ENCODE assay signal across 10 mouse cellular contexts in the genomic region with DNA sequence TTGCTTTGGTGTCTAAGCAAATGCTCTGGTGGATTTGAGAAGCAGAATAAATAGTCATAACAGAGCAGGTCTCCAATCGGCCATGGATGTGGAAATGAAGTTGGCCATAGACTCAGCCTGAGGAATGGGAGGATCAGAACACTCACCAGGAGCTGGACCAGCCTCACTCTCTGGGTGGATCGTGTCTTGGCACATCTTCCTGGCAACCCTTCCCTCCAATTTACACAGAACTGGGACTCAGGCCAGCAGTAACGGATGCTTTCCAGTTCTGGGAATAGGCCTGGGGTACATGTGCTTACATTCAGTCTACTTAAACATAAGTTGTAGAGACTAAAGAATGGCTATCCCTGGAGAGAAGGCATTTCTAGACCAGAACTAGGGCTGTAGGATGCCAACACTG.
DNase-seq lines count a peak whose midpoint lies in the region; ATAC-seq and TF ChIP-seq lines count a peak whose summit lies in the region.
"Had no signal": no experiment of that assay in that cellular context is flagged by ENCODE, and none has a peak within 500 bp of the region (broad histone marks: within the 10 kb centered on the region; RNA-seq: fewer than 3 reads in every experiment).

No protein-coding gene starts in this region.

- H3K27ac ChIP-seq in gastrocnemius, adult 2 months = peak overlapping the region; percentile 62
- no peak overlapping the region for H3K27ac ChIP-seq in midbrain, embryonic 14.5 days (replicated peaks; ENCODE audit: low read depth, low read length)
- no peak overlapping the region for H3K27ac ChIP-seq in midbrain, embryonic 16.5 days (ENCODE audit: low read length)
- H3K27ac ChIP-seq: embryonic facial prominence, embryonic 12.5 days; heart, embryonic 15.5 days had no signal

- H3K4me3 ChIP-seq in gastrocnemius, adult 2 months = no peak overlapping the region
- H3K4me3 ChIP-seq in midbrain, embryonic 14.5 days (replicated peaks; ENCODE audit: low read depth, low read length) = no peak overlapping the region
- H3K4me3 ChIP-seq in midbrain, embryonic 16.5 days (ENCODE audit: low read depth, low read length) = no peak overlapping the region
- H3K4me3 ChIP-seq: embryonic facial prominence, embryonic 12.5 days; heart, embryonic 15.5 days had no signal

- TF ChIP-seq CTCF in gastrocnemius, adult 2 months (IDR thresholded peaks at IDR 0.05) = no peak

- WGBS in midbrain, embryonic 14.5 days = 80% methylated on average over 3 of the region's 3 CpGs
- 74% methylated on average over 3 of the region's 3 CpGs for WGBS in midbrain, embryonic 16.5 days

- no peak for ATAC-seq in midbrain, embryonic 14.5 days (ENCODE audit: low FRiP score, low TSS enrichment)
- no peak for ATAC-seq in midbrain, embryonic 16.5 days

- DNase-seq in gastrocnemius, adult 2 months = peak; percentile 58
- DNase-seq in gastrocnemius, postnatal 14 days = no peak
- peak; percentile 39 for DNase-seq in midbrain, embryonic 14.5 days
- peak; percentile 21 to 31 for DNase-seq in frontal cortex, postnatal 14 days (ENCODE audit: low spot score in 2 of 2)
- peak; percentile 56 for DNase-seq in right cerebral cortex, postnatal 14 days
- DNase-seq in kidney, postnatal 14 days = no peak
- no peak for DNase-seq in thymus, postnatal 36 days

- no peak overlapping the region for H3K9ac ChIP-seq in midbrain, embryonic 14.5 days (replicated peaks; ENCODE audit: low read length)
- H3K9ac ChIP-seq in midbrain, embryonic 16.5 days (ENCODE audit: low read depth, low read length) = no peak overlapping the region
- H3K9ac ChIP-seq: embryonic facial prominence, embryonic 12.5 days; heart, embryonic 15.5 days had no signal

- H3K36me3 ChIP-seq in midbrain, embryonic 14.5 days (ENCODE audit: control insufficient read depth, insufficient read depth, low read length) = no peaks in the 10 kb centered on the region
- H3K36me3 ChIP-seq in midbrain, embryonic 16.5 days (ENCODE audit: control insufficient read depth, insufficient read depth, low read length) = no peaks in the 10 kb centered on the region
- H3K36me3 ChIP-seq: embryonic facial prominence, embryonic 12.5 days; heart, embryonic 15.5 days had no signal

- H3K9me3 ChIP-seq in midbrain, embryonic 14.5 days (ENCODE audit: control insufficient read depth, low read length) = no peaks in the 10 kb centered on the region
- no peaks in the 10 kb centered on the region for H3K9me3 ChIP-seq in midbrain, embryonic 16.5 days (replicated peaks; ENCODE audit: control insufficient read depth, low read length, poor library complexity, severe bottlenecking)
- H3K9me3 ChIP-seq: embryonic facial prominence, embryonic 12.5 days; heart, embryonic 15.5 days had no signal

- no peak overlapping the region for H3K4me2 ChIP-seq in midbrain, embryonic 14.5 days (ENCODE audit: low read length)
- H3K4me2 ChIP-seq in midbrain, embryonic 16.5 days (ENCODE audit: low read length) = no peak overlapping the region
- H3K4me2 ChIP-seq: embryonic facial prominence, embryonic 12.5 days; heart, embryonic 15.5 days had no signal

- intact Hi-C loops in gastrocnemius, adult 2 months (cut with DNase I) = loop anchor here (10.0 kb wide), 1 partner anchor 497 kb away; no protein-coding TSS in a partner anchor
- intact Hi-C loops in gastrocnemius, postnatal 14 days (cut with DNase I; ENCODE audit: low total_unique reads) = no loop called here

- no peaks in the 10 kb centered on the region for H3K27me3 ChIP-seq in midbrain, embryonic 14.5 days (ENCODE audit: control insufficient read depth, insufficient read depth, low read length)
- no peaks in the 10 kb centered on the region for H3K27me3 ChIP-seq in midbrain, embryonic 16.5 days (ENCODE audit: control insufficient read depth, insufficient read depth, low read depth, low read length)

- no peaks in the 10 kb centered on the region for H3K4me1 ChIP-seq in midbrain, embryonic 14.5 days (ENCODE audit: control insufficient read depth, insufficient read depth, low read length)
- no peaks in the 10 kb centered on the region for H3K4me1 ChIP-seq in midbrain, embryonic 16.5 days (ENCODE audit: control insufficient read depth, insufficient read depth, low read length)
- H3K4me1 ChIP-seq: embryonic facial prominence, embryonic 12.5 days; heart, embryonic 15.5 days had no signal

Comparison
In these comparisons a context has a peak if more than half of its experiments do, and no peak if none do; other contexts are left out.
1. DNase-seq: peak in gastrocnemius, adult 2 months (single experiment), midbrain, embryonic 14.5 days (single experiment), frontal cortex, postnatal 14 days (2 of 2) and right cerebral cortex, postnatal 14 days (single experiment); none in gastrocnemius, postnatal 14 days (single experiment), kidney, postnatal 14 days (single experiment) and thymus, postnatal 36 days (0 of 2).